Mouse (Mus musculus): ENCODE data around the gene Pak7. TPM values are rescaled to one million over a fixed set of nuclear protein-coding genes. Genes with fewer than 3 reads are reported as not detected.

The Pak7 gene
- polyA plus RNA-seq, 3 experiments from 2014 or later: not detected

DNA sequence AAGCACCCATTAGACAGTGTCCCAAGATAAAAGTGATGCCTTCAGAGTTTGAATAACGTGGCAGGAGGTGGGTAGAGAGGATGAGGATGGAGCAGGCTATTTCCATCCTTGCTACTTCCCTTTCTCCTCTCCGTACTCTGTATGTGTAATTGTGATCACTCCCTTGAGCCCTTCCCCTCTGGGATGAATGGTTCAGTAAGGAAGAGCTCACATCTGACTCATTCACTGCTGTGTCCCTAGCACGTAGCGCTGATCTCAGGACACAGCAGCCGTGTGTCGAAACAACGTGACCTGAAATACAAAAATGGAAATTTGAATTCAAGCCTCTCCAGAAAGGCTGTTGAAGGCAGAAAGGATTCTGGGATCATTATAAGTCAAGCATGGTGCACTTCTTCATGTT lies 237.0 kb downstream of the Pak7 start:
- ATAC-seq: no peak

- ATAC-seq: no peak
These were observed 238.2 kb downstream of the Pak7 start for GRCm38 (mm10) chr2:136149530-136149929.

GRCm38 (mm10) chr2:136148999-136149398 lies 238.8 kb downstream of the Pak7 start:
- ATAC-seq: peak; percentile 70

DNA sequence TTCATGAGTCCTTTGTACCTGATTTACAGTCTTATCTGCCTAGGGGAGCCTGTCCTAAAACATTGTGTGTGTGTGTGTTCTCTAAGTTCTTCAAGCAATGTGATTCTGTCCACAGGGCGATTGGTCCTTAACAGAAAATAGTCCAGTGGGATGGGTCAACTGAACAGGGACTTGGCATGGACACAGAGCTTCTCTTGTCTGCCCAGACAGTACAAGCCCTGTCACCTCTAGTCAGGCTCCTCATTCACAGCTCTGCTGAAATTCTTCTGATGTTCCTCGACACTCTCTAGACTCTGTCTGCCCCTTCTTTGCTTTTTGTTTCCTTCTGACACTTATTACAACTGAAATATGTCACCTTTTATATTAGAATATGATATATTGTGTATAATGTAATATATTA lies 247.0 kb downstream of the Pak7 start:
- ATAC-seq: no peak

DNA sequence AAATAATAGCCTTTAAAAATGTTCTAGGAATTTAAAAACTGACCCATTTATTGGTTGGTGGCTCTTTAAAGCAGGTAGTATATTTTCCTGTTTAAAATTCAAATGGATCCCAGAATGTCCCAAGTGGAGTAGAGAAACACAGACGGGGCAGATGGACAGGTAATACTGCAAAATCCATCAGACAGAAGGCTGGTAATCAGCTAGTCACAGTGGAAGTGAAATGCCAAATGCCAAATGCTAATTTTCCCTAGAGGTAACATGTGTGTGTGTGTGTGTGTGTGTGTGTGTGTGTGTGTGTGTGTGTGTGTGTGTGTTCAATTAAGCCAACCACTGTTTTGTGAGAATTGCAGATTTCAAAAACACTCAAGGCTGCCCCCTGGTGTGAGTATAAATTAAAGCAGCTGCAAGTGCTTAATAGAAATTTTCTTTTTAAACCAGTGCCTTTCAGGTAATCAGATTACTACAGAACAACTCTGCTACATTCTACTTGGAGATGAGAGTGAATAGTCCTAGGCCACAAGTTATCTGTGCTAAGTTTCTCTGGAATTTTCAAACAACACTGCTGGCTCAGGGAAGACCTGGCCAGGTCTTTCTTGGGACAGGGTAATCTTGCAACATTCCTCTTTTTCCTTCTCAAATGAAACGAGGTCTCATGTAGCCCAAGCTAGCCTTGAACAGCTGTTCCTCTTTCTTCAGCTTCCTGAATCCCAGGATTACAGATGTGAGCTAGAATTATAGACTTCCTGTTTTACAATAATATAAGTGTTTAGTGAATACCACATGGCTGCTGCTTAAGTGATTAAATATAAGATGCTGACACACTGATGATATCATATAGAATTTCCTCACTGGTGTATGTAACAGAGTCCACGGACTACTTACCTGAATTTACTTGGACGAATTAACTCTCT lies 248.4 kb downstream of the Pak7 start:
- ATAC-seq: no peak

DNA sequence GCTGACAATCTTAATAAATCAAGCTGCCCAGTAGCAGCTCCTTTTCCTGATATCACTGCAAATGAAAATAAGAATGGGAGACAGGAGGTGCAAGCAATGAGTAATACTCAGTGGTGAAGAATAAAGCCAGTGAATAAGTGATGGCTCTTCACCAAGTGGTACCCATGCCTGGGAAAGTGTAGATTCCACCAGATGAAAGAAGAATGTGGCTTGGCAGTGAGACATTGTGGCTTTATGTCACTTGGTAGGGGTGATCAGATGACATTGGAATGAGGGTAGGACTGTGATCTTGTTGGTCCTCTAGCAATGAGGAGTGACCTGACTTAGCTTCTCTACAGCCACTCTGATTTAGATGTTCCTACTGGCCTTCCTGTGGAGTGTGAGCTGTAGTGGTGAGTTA lies 249.3 kb downstream of the Pak7 start:
- ATAC-seq: no peak

GRCm38 (mm10) chr2:136121867-136122266 lies 265.9 kb downstream of the Pak7 start:
- ATAC-seq: no peak

DNA sequence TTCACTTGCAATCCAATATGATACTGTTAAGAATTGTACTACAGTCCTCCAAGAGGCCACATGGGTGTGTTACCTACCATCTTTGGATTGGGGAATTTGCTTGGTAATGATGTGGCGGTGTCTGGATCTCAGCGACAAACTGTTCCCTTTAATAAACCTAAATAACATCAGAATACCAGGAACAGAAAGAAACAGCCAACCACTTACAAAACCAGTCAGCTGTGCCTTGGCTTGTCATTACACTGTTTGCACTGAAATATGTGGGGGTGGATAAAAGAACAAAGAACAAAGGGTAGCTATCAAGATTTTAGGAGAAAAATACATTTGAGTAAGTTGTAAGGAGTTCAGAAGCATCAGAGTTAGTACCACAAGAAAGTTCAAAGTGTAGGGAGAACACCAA lies 269.8 kb downstream of the Pak7 start:
- ATAC-seq: no peak

GRCm38 (mm10) chr2:136113374-136113773 lies 274.4 kb downstream of the Pak7 start:
- ATAC-seq: no peak

GRCm38 (mm10) chr2:136109038-136109363 lies 278.8 kb downstream of the Pak7 start:
- ATAC-seq: no peak

DNA sequence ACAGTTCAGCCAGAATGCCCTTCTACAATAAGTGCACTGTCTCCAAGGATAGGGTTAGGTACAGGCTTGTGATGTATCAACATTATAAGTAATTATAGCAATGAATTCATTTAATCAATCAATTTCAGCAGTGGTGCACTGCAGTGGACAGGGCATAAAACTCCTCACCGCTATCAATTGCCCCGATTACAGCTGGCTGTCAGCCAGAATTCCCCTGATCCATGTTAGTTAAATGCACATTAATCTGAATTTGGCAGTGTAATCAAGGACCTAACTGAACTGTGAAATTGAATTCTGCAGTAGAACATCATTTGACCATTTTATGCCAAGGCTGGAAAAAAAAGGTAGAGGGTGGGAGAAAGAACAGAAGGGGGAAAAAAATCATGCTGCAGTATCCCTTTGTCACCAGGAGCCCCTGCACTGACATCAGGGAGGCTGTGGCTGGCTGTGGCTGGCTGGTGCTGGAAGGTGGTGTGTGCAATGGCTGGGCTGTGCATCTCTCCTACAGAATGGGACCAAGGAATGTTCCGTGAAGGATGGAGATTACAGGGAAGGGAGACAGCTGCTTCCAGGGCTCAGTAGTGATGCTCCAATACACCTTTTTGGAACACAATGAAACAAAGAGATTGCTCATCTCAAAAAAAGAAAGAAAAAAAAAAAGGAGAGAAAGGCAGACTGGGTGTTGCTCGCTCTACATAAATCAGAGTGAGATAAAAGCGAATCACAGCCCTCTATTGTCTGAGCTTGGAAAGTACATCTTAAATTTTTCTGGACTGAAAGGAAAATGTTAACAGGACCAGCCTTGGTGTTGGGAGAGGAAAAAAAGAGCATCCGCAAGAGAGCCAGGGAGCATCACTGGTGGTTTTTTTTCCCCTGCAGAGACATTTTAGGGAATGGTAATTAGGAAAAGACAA lies 279.4 kb downstream of the Pak7 start:
- ATAC-seq: no peak

DNA sequence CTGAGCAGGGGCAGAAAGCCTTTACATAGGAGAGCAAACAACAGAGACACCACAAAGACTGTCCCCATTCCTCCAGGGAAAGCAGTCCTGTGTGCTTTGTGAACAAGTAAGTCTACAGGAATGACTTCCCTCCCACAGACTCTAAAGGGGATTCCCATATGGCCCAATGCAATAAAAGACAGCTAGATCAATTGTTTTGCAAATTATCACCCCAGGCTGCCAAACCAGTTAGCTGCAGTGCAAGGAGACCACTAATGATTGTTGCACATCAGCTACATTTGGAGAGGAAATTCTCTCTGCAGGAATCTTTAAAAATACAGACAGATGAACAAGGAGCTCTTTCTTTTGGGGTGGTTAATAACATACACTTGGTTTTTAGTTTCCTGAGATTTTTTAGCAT lies 280.2 kb downstream of the Pak7 start:
- ATAC-seq: no peak

- ATAC-seq: no peak
These were observed 290.6 kb downstream of the Pak7 start for GRCm38 (mm10) chr2:136097143-136097542.

GRCm38 (mm10) chr2:136095978-136096377 lies 291.8 kb downstream of the Pak7 start:
- no peak for ATAC-seq

DNA sequence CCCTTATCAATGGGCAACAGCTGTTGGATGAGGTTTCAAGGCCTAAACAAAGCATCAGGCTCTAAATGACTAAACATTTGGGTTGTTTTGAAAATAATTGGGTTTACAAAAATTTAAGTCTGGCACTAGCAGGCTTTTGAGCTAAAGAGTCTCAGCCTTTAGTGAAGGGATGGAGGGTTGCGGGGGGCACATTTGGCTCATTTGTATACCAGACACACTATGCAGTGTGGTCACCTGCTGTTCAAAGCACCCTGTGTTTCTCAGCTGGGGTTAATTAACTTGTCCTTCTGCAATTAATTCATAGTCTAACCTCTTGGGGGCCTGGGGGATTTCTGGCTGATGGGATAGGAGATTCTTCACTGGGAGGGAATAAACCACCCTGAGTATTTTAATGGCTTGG lies 323.4 kb downstream of the Pak7 start:
- no peak for ATAC-seq

- no peak for ATAC-seq
These were observed 328.6 kb downstream of the Pak7 start for GRCm38 (mm10) chr2:136059029-136059669.

DNA sequence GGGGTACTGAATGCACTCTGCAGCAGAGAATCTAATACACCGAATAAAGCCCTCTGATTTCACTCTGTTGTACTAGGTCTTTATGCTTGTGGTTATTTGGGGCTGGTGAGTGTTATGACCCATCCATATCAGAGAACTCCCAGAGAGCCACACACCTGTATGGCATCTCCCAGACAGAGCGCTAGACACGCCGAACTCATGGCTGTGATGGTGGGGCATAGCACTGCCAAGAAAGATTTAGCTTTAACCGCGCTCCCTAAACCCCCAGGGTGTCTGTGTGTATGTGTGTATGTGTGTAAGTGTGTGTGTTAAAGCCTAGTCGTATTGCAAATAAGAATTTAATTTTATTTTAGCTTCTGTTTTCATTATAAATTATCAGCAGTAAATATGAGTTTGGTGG lies 329.4 kb downstream of the Pak7 start:
- ATAC-seq: no peak

DNA sequence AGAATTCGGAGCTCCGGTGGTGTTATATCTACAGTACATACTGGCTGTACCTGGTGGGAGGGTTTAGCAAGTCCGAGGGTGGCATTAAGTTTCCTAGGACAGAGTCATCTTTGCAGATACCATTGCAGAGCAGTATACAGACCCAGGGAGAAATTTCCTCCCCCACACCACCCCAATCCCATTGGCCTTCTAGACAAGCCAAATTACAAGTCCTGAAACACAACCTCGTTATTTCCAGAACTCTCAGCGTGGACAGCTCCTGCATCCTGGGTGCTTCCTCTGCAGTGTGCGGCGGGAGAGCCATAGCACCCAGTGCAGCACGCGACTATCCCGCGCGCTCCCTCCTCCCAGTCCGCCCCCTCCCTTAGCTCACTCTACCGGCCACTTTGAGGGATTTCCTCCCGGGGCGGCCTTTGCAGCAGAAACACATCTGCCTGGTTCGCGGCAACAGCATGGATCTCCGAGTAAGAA lies 329.9 kb downstream of the Pak7 start:
- ATAC-seq: no peak

- ATAC-seq: no peak
These were observed 336.0 kb downstream of the Pak7 start, which contains the start of gene Lamp5 for GRCm38 (mm10) chr2:136051688-136052289. Gene Lamp5, plus strand, starts transcription at chr2:136052239.

GRCm38 (mm10) chr2:136050793-136051615 lies 336.8 kb downstream of the Pak7 start:
- ATAC-seq: no peak

GRCm38 (mm10) chr2:136048464-136048863 lies 339.3 kb downstream of the Pak7 start:
- no peak for ATAC-seq

All from inflammation-experienced regulatory T-cells, adult 6 months (primary cell).